Mouse (Mus musculus) G1E (cell line): ENCODE measurements around the gene Ampd2.

ENCODE experiments used
- CTCF ChIP-seq: IDR thresholded peaks from 2 replicates; pipeline ENCODE4 v1.5.1; 2012; ENCODE audit warnings: low read depth, low read length, inconsistent platforms, mixed read lengths
- GATA1 ChIP-seq: IDR thresholded peaks from 2 replicates; pipeline ENCODE4 v1.6.1; 2012; ENCODE audit warnings: borderline replicate concordance, low read length, inconsistent platforms, mixed read lengths
- TAL1 ChIP-seq: conservative IDR thresholded peaks from 2 replicates; pipeline ENCODE4 v1.6.1; 2012; ENCODE audit warnings: low read depth, low read length, inconsistent platforms, mixed read lengths

- TF ChIP-seq CTCF (no peak), GATA1 (no peak), TAL1 (no peak)
These were observed 24.9 kb upstream of the Ampd2 start for GRCm38 (mm10) chr3:108111320-108111719.
